Mouse (Mus musculus) forebrain, embryonic 11.5 days (tissue): Measurements from ENCODE around the gene Six5. TPM values are rescaled to one million over a fixed set of nuclear protein-coding genes. Genes with fewer than 3 reads are reported as not detected.
A peak's percentile ranks its signal among the peaks of the same experiment; 100 is the strongest.

Source experiments
- ATAC-seq: fragments of 200-750 bp; cut with Nextera tagmentation; replicated peaks from 2 replicates; pipeline ENCODE4 v1.8.0; 2017; ENCODE audit warnings: moderate TSS enrichment; ENCODE audit not compliant: low FRiP score
- DNase-seq: peaks from one replicate; pipeline ENCODE4 v3.0.0-alpha.2; 2017; ENCODE audit warnings: low spot score
- H3K27ac ChIP-seq: fragments of 300-500 bp; sonication (generic); 2 replicates; pipeline ENCODE4 v1.5.1; 2014; ENCODE audit warnings: low read depth, low read length
- H3K27me3 ChIP-seq: fragments of 300-500 bp; sonication (generic); 2 replicates; pipeline ENCODE4 v1.6.1; 2014; ENCODE audit warnings: mild to moderate bottlenecking, low read length, mixed read lengths; ENCODE audit not compliant: control insufficient read depth, insufficient read depth
- H3K36me3 ChIP-seq: fragments of 300-500 bp; sonication (generic); 2 replicates; pipeline ENCODE4 v1.6.1; 2014; ENCODE audit warnings: mild to moderate bottlenecking, low read length, moderate library complexity, mixed read lengths; ENCODE audit not compliant: control insufficient read depth, insufficient read depth
- H3K4me1 ChIP-seq: fragments of 300-500 bp; sonication (generic); replicated peaks from 2 replicates; pipeline ENCODE4 v1.6.1; 2014; ENCODE audit warnings: low read length, mixed read lengths; ENCODE audit not compliant: control insufficient read depth, insufficient read depth
- H3K4me2 ChIP-seq: fragments of 300-500 bp; sonication (generic); 2 replicates; pipeline ENCODE4 v1.6.1; 2014; ENCODE audit warnings: low read depth, mild to moderate bottlenecking, low read length, moderate library complexity, mixed read lengths; ENCODE audit not compliant: severe bottlenecking
- H3K4me3 ChIP-seq: fragments of 300-500 bp; sonication (generic); 2 replicates; pipeline ENCODE4 v1.5.1; 2014; ENCODE audit warnings: low read depth, low read length
- H3K9ac ChIP-seq: fragments of 300-500 bp; sonication (generic); 2 replicates; pipeline ENCODE4 v1.6.1; 2014; ENCODE audit warnings: low read length
- H3K9me3 ChIP-seq: fragments of 300-500 bp; sonication (generic); 2 replicates; pipeline ENCODE4 v1.6.1; 2016; ENCODE audit warnings: low read length, mixed read lengths; ENCODE audit not compliant: control insufficient read depth
- WGBS: fragments of 180-500 bp; shearing (Covaris S2); extraction: QIAGEN DNeasy Blood & Tissue Kit; methylation state at CpG from one replicate; pipeline ENCODE4 v1.1.7; 2014; 5-methylcytosine and 5-hydroxymethylcytosine counted together
- polyA plus RNA-seq: library from polyadenylated mRNA; unstranded; fragments of >200 nt; fragmentation: Nextera tagmentation; extraction: Ambion mirVana; gene quantifications from 2 replicates; pipeline ENCODE4 v1.2.1, GENCODE M21; 2014

The Six5 gene
- polyA plus RNA-seq, 1 experiment from 2014 or later = 9.9 TPM

GRCm38 (mm10) chr7:19127744-19128143, 33.4 kb downstream of the Six5 start:
- H3K9ac ChIP-seq = no peak overlapping the region
- H3K4me3 ChIP-seq = no peak overlapping the region
- no peaks in the 10 kb centered on the region for H3K9me3 ChIP-seq
- peaks cover 7% of the 10 kb centered on the region for H3K4me1 ChIP-seq
- no peak for ATAC-seq
- DNase-seq = no peak
- no peak overlapping the region for H3K27ac ChIP-seq
- no peaks in the 10 kb centered on the region for H3K36me3 ChIP-seq
- no peak overlapping the region for H3K4me2 ChIP-seq
- no peaks in the 10 kb centered on the region for H3K27me3 ChIP-seq
- WGBS = 92% methylated on average over 5 of the region's 5 CpGs

- Histone ChIP-seq H3K4me1 (peaks cover 7% of the 10 kb centered on the region), H3K9me3 (no peaks in the 10 kb centered on the region), H3K9ac (no peak overlapping the region), H3K4me3 (no peak overlapping the region), H3K27me3 (no peaks in the 10 kb centered on the region), H3K36me3 (no peaks in the 10 kb centered on the region), H3K27ac (no peak overlapping the region), H3K4me2 (no peak overlapping the region)
- ATAC-seq = no peak
- 95% methylated on average over 5 of the region's 5 CpGs for WGBS
- DNase-seq = no peak
These were observed 35.0 kb downstream of the Six5 start for GRCm38 (mm10) chr7:19129396-19129795.

- H3K9me3 ChIP-seq = no peaks in the 10 kb centered on the region
- peaks cover 7% of the 10 kb centered on the region for H3K4me1 ChIP-seq
- peak overlapping the region; percentile 35; the same call in 1 of the 2 replicates for H3K4me3 ChIP-seq
- peak overlapping the region; percentile 45; the same call in 1 of the 2 replicates for H3K9ac ChIP-seq
- WGBS = 35% methylated on average over 4 of the region's 4 CpGs
- H3K27ac ChIP-seq = peak overlapping the region; percentile 68; the same call in 1 of the 2 replicates
- peak overlapping the region; percentile 67 for H3K4me2 ChIP-seq
- peaks cover 3% of the 10 kb centered on the region; the same call in 1 of the 2 replicates for H3K36me3 ChIP-seq
- ATAC-seq (no peak), DNase-seq (no peak)
- no peaks in the 10 kb centered on the region for H3K27me3 ChIP-seq
These were observed 36.3 kb downstream of the Six5 start for GRCm38 (mm10) chr7:19130657-19131056.

GRCm38 (mm10) chr7:19131324-19131848, 37.0 kb downstream of the Six5 start:
- Histone ChIP-seq H3K9me3 (no peaks in the 10 kb centered on the region), H3K4me1 (peaks cover 7% of the 10 kb centered on the region), H3K27me3 (no peaks in the 10 kb centered on the region), H3K4me3 (peak overlapping the region; percentile 35), H3K4me2 (peak overlapping the region; percentile 67), H3K27ac (peak overlapping the region; percentile 69), H3K9ac (peak overlapping the region; percentile 45; the same call in 1 of the 2 replicates), H3K36me3 (peaks cover 9% of the 10 kb centered on the region; the same call in 1 of the 2 replicates)
- peak; percentile 98 for DNase-seq
- WGBS = under 1% methylated on average over 39 of the region's 39 CpGs
- ATAC-seq = peak; percentile 98

- ATAC-seq (no peak), DNase-seq (no peak)
- no peak overlapping the region for H3K4me3 ChIP-seq
- H3K27ac ChIP-seq = no peak overlapping the region
- H3K36me3 ChIP-seq = peaks cover 27% of the 10 kb centered on the region; the same call in 1 of the 2 replicates
- H3K9me3 ChIP-seq = no peaks in the 10 kb centered on the region
- peaks cover 3% of the 10 kb centered on the region for H3K4me1 ChIP-seq
- no peak overlapping the region for H3K4me2 ChIP-seq
- H3K9ac ChIP-seq = no peak overlapping the region
- H3K27me3 ChIP-seq = no peaks in the 10 kb centered on the region
- 94% methylated on average over 13 of the region's 13 CpGs for WGBS
These were observed 41.8 kb downstream of the Six5 start for GRCm38 (mm10) chr7:19136168-19136567.

GRCm38 (mm10) chr7:19136673-19137334, 42.4 kb downstream of the Six5 start:
- ATAC-seq (no peak), DNase-seq (no peak)
- Histone ChIP-seq H3K27ac (no peak overlapping the region), H3K4me3 (no peak overlapping the region), H3K36me3 (peaks cover 27% of the 10 kb centered on the region; the same call in 1 of the 2 replicates), H3K4me1 (peaks cover 2% of the 10 kb centered on the region; the same call in 1 of the 2 replicates), H3K9me3 (no peaks in the 10 kb centered on the region), H3K4me2 (no peak overlapping the region), H3K9ac (no peak overlapping the region), H3K27me3 (no peaks in the 10 kb centered on the region)
- 93% methylated on average over 38 of the region's 38 CpGs for WGBS

- no peak for ATAC-seq
- H3K27me3 ChIP-seq = no peaks in the 10 kb centered on the region
- H3K9me3 ChIP-seq = no peaks in the 10 kb centered on the region
- H3K36me3 ChIP-seq = peaks cover 27% of the 10 kb centered on the region; the same call in 1 of the 2 replicates
- H3K4me3 ChIP-seq = no peak overlapping the region
- H3K4me2 ChIP-seq = no peak overlapping the region
- H3K4me1 ChIP-seq = no peaks in the 10 kb centered on the region
- 49% methylated on average over 5 of the region's 5 CpGs for WGBS
- no peak overlapping the region for H3K9ac ChIP-seq
- DNase-seq = peak; percentile 74
- H3K27ac ChIP-seq = no peak overlapping the region
These were observed 43.0 kb downstream of the Six5 start for GRCm38 (mm10) chr7:19137380-19137779.

- Histone ChIP-seq H3K27ac (no peak overlapping the region), H3K9me3 (no peaks in the 10 kb centered on the region), H3K9ac (no peak overlapping the region), H3K36me3 (no peaks in the 10 kb centered on the region; the same call in 1 of the 2 replicates), H3K4me3 (no peak overlapping the region), H3K4me2 (no peak overlapping the region), H3K27me3 (no peaks in the 10 kb centered on the region), H3K4me1 (peaks cover 15% of the 10 kb centered on the region)
- DNase-seq (no peak), ATAC-seq (no peak)
- WGBS = 90% methylated on average over 10 of the region's 10 CpGs
These were observed 52.4 kb downstream of the Six5 start for GRCm38 (mm10) chr7:19146793-19147192.
